Mouse (Mus musculus) midbrain, embryonic 13.5 days (tissue): ENCODE data around the gene Ppp1r3c. TPM values are rescaled to one million over a fixed set of nuclear protein-coding genes. Genes with fewer than 3 reads are reported as not detected.
A peak's percentile ranks its signal among the peaks of the same experiment; 100 is the strongest.

Experiments used
- ATAC-seq: fragments of 200-750 bp; cut with Nextera tagmentation; 2 replicates; pipeline ENCODE4 v1.8.0; 2017; ENCODE audit warnings: mild to moderate bottlenecking, moderate TSS enrichment, moderate library complexity
- H3K27ac ChIP-seq: fragments of 300-500 bp; sonication (generic); 2 replicates; pipeline ENCODE4 v1.5.1; 2015; ENCODE audit warnings: inconsistent platforms, mild to moderate bottlenecking, moderate library complexity
- H3K27me3 ChIP-seq: fragments of 300-500 bp; sonication (generic); 2 replicates; pipeline ENCODE4 v1.6.1; 2015; ENCODE audit warnings: mild to moderate bottlenecking, inconsistent platforms
- H3K36me3 ChIP-seq: fragments of 300-500 bp; sonication (generic); 2 replicates; pipeline ENCODE4 v1.6.1; 2015; ENCODE audit warnings: mild to moderate bottlenecking, inconsistent platforms
- H3K4me1 ChIP-seq: fragments of 300-500 bp; sonication (generic); replicated peaks from 2 replicates; pipeline ENCODE4 v1.6.1; 2015; ENCODE audit warnings: inconsistent platforms
- H3K4me2 ChIP-seq: fragments of 300-500 bp; sonication (generic); replicated peaks from 2 replicates; pipeline ENCODE4 v1.6.1; 2015; ENCODE audit warnings: moderate library complexity, mild to moderate bottlenecking, inconsistent platforms
- H3K4me3 ChIP-seq: fragments of 300-500 bp; sonication (generic); replicated peaks from 2 replicates; pipeline ENCODE4 v1.5.1; 2015; ENCODE audit warnings: mild to moderate bottlenecking, inconsistent platforms
- H3K9ac ChIP-seq: fragments of 300-500 bp; sonication (generic); replicated peaks from 2 replicates; pipeline ENCODE4 v1.6.1; 2015; ENCODE audit warnings: mild to moderate bottlenecking, inconsistent platforms
- H3K9me3 ChIP-seq: fragments of 300-500 bp; sonication (generic); 2 replicates; pipeline ENCODE4 v1.6.1; 2016; ENCODE audit warnings: mild to moderate bottlenecking, inconsistent platforms
- WGBS: fragments of 180-500 bp; shearing (Covaris S2); methylation state at CpG from one replicate; pipeline ENCODE4 v1.1.7; 2015; 5-methylcytosine and 5-hydroxymethylcytosine counted together
- polyA plus RNA-seq: library from polyadenylated mRNA; unstranded; fragments of >200 nt; fragmentation: Nextera tagmentation; extraction: Ambion mirVana; gene quantifications from 2 replicates; pipeline ENCODE4 v1.2.1, GENCODE M21; 2015

Ppp1r3c gene
- polyA plus RNA-seq, 1 experiment from 2014 or later = 7.1 TPM

GRCm38 (mm10) chr19:36696601-36697122 is 39.8 kb downstream of the Ppp1r3c start:
- Histone ChIP-seq H3K36me3 (no peaks in the 10 kb centered on the region), H3K4me1 (peaks cover 11% of the 10 kb centered on the region), H3K9ac (no peak overlapping the region), H3K4me3 (no peak overlapping the region), H3K27me3 (no peaks in the 10 kb centered on the region), H3K4me2 (no peak overlapping the region), H3K9me3 (0 out of 2 replicates have a peak, but pooled peaks cover 4% of the 10 kb centered on the region), H3K27ac (peak overlapping the region; percentile 52)
- ATAC-seq = peak; percentile 76
- WGBS = 61% methylated on average over 7 of the region's 7 CpGs

GRCm38 (mm10) chr19:36693530-36693929 is 42.9 kb downstream of the Ppp1r3c start:
- Histone ChIP-seq H3K9ac (no peak overlapping the region), H3K27ac (no peak overlapping the region), H3K4me1 (peaks cover 23% of the 10 kb centered on the region), H3K4me2 (no peak overlapping the region), H3K9me3 (no peaks in the 10 kb centered on the region), H3K36me3 (no peaks in the 10 kb centered on the region), H3K27me3 (no peaks in the 10 kb centered on the region), H3K4me3 (no peak overlapping the region)
- 89% methylated on average over 2 of the region's 2 CpGs for WGBS
- no peak for ATAC-seq

- Histone ChIP-seq H3K9me3 (no peaks in the 10 kb centered on the region), H3K4me1 (peaks cover 20% of the 10 kb centered on the region), H3K36me3 (no peaks in the 10 kb centered on the region), H3K4me2 (no peak overlapping the region), H3K27me3 (no peaks in the 10 kb centered on the region), H3K27ac (no peak overlapping the region), H3K9ac (no peak overlapping the region), H3K4me3 (no peak overlapping the region)
- 91% methylated on average over 5 of the region's 5 CpGs for WGBS
- ATAC-seq = no peak
These were observed 44.5 kb downstream of the Ppp1r3c start for GRCm38 (mm10) chr19:36691941-36692340.

GRCm38 (mm10) chr19:36691245-36691644 is 45.2 kb downstream of the Ppp1r3c start:
- H3K27ac ChIP-seq = no peak overlapping the region
- H3K36me3 ChIP-seq = no peaks in the 10 kb centered on the region
- H3K4me1 ChIP-seq = peaks cover 15% of the 10 kb centered on the region; the same call in 1 of the 2 replicates
- WGBS = 95% methylated on average over 2 of the region's 2 CpGs
- no peak overlapping the region for H3K9ac ChIP-seq
- H3K27me3 ChIP-seq = no peaks in the 10 kb centered on the region
- no peaks in the 10 kb centered on the region for H3K9me3 ChIP-seq
- ATAC-seq = no peak
- H3K4me3 ChIP-seq = no peak overlapping the region
- H3K4me2 ChIP-seq = no peak overlapping the region

- no peak overlapping the region for H3K4me2 ChIP-seq
- H3K9ac ChIP-seq = no peak overlapping the region
- H3K27me3 ChIP-seq = no peaks in the 10 kb centered on the region
- no peaks in the 10 kb centered on the region for H3K36me3 ChIP-seq
- WGBS = 36% methylated on average over 5 of the region's 5 CpGs
- ATAC-seq = peak; percentile 31; the same call in 1 of the 2 replicates
- H3K27ac ChIP-seq = no peak overlapping the region
- H3K9me3 ChIP-seq = no peaks in the 10 kb centered on the region
- H3K4me3 ChIP-seq = no peak overlapping the region
- H3K4me1 ChIP-seq = peaks cover 11% of the 10 kb centered on the region; the same call in 1 of the 2 replicates
These were observed 47.2 kb downstream of the Ppp1r3c start for GRCm38 (mm10) chr19:36689205-36689604.

GRCm38 (mm10) chr19:36687843-36688637 is 48.4 kb downstream of the Ppp1r3c start:
- no peaks in the 10 kb centered on the region for H3K27me3 ChIP-seq
- peak; percentile 71 for ATAC-seq
- H3K4me3 ChIP-seq = no peak overlapping the region
- H3K9ac ChIP-seq = no peak overlapping the region
- H3K36me3 ChIP-seq = no peaks in the 10 kb centered on the region
- H3K4me2 ChIP-seq = no peak overlapping the region
- H3K4me1 ChIP-seq = peaks cover 11% of the 10 kb centered on the region; the same call in 1 of the 2 replicates
- WGBS = 77% methylated on average over 8 of the region's 8 CpGs
- H3K27ac ChIP-seq = no peak overlapping the region
- no peaks in the 10 kb centered on the region for H3K9me3 ChIP-seq

- no peak overlapping the region for H3K4me2 ChIP-seq
- 91% methylated on average over 9 of the region's 9 CpGs for WGBS
- no peak overlapping the region for H3K9ac ChIP-seq
- no peaks in the 10 kb centered on the region for H3K27me3 ChIP-seq
- no peak overlapping the region for H3K4me3 ChIP-seq
- H3K27ac ChIP-seq = no peak overlapping the region
- H3K36me3 ChIP-seq = no peaks in the 10 kb centered on the region
- no peak for ATAC-seq
- no peaks in the 10 kb centered on the region for H3K9me3 ChIP-seq
- H3K4me1 ChIP-seq = peaks cover 11% of the 10 kb centered on the region; the same call in 1 of the 2 replicates
These were observed 49.4 kb downstream of the Ppp1r3c start for GRCm38 (mm10) chr19:36687044-36687443.

- no peak for ATAC-seq
These were observed 50.4 kb downstream of the Ppp1r3c start for GRCm38 (mm10) chr19:36686016-36686415.

GRCm38 (mm10) chr19:36682560-36682959 is 53.9 kb downstream of the Ppp1r3c start:
- no peak overlapping the region for H3K4me2 ChIP-seq
- H3K4me3 ChIP-seq = no peak overlapping the region
- no peaks in the 10 kb centered on the region for H3K36me3 ChIP-seq
- peaks cover 21% of the 10 kb centered on the region for H3K4me1 ChIP-seq
- no peak for ATAC-seq
- no peaks in the 10 kb centered on the region for H3K27me3 ChIP-seq
- H3K9ac ChIP-seq = no peak overlapping the region
- H3K27ac ChIP-seq = no peak overlapping the region
- no peaks in the 10 kb centered on the region for H3K9me3 ChIP-seq
- WGBS = 79% methylated on average over 2 of the region's 2 CpGs

More at GRCm38 (mm10) chr19:36686016-36686415, 50.4 kb downstream of the Ppp1r3c start:
- Histone ChIP-seq H3K9ac (no peak overlapping the region), H3K27ac (no peak overlapping the region), H3K36me3 (no peaks in the 10 kb centered on the region), H3K4me3 (no peak overlapping the region), H3K27me3 (no peaks in the 10 kb centered on the region), H3K4me2 (no peak overlapping the region), H3K4me1 (peaks cover 11% of the 10 kb centered on the region; the same call in 1 of the 2 replicates), H3K9me3 (no peaks in the 10 kb centered on the region)
- 92% methylated on average over 11 of the region's 11 CpGs for WGBS

Other genes starting within 250 kb of the Ppp1r3c start
- gene Hectd2, start 182.0 kb downstream of the Ppp1r3c start, polyA plus RNA-seq = 7.6 and 9.4 TPM in 2 replicates
- 53.0 and 63.7 TPM in 2 replicates for gene Tnks2, start 97.6 kb upstream of the Ppp1r3c start, polyA plus RNA-seq
- gene Fgfbp3, start 183.0 kb upstream of the Ppp1r3c start, polyA plus RNA-seq = 45.5 and 47.5 TPM in 2 replicates
- 11.4 and 12.3 TPM in 2 replicates for gene Btaf1, start 189.4 kb upstream of the Ppp1r3c start, polyA plus RNA-seq